Mouse (Mus musculus) CD8-positive naive resting alpha-beta T cell, adult 2 months (primary cell): ENCODE measurements around the gene Rph3al.

Experiments used
- DNase-seq, 2 experiments: peaks; one replicate each; pipeline ENCODE4 v3.0.0; 2022; ENCODE audit warnings: low read depth in 2 of 2, low spot score in 2 of 2

Rph3al gene

GRCm38 (mm10) chr11:75938379-75938906 is at the start of gene Rph3al:
Gene Rph3al (minus strand): TSS chr11:75938429.
- no peak for DNase-seq

GRCm38 (mm10) chr11:75985948-75986347 is 47.7 kb upstream of the Rph3al start:
- DNase-seq: no peak

DNA sequence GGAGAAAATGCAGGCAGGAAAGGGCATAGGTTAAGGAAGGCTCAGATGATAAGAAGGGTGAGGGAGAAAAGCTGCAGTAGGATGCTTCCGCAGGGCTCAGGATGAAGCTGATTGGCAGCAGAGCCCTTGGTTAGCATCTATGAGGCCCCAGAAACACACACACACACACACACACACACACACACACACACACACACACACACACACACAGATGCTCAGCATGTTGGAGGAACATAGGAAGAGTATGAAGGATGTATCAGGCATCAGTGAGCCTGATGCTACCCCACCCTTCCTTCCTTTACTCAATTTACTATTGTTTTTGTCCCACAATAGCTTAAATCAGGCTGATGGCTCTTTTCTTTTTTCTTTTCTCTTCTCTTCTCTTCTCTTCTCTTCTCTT is 46.4 kb upstream of the Rph3al start:
- DNase-seq: no peak

DNA sequence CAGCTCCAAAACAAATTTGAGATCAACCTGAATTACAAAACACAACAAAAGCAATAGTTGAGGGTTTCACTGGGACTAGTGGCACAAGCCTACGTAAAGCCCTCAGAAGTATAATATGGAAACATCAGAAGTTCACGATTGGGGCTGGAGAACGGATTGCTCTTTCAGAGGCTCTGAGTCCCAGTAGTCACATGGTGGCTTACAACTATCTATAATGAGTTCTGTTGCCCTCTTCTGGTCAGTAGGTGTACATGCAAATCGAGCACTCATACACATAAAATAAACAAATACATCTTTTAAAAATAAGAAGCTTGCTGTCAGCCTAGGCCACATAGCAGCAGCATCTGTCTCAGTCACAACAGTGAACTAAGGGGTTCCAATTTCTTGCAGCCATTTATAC is 45.0 kb upstream of the Rph3al start:
- DNase-seq: no peak

DNA sequence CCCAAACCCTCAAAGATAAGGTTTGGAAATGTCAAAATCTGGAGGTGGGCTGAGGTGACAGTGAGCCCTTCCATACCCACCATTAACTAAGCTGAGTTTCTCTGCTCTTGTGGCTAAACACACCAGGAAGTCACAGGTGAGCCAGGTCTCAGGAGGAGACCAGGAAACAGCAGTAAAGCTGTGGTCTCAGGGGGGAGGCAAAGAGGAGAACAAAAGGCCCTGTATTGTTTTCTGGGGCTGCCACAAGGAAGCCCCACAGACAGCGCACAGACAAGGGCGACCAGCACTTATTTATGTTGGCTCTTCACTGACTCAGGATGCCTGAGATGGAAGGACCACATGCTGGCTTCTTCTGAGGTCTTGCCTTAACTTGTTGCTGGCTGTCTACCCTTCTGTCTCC is 42.2 kb upstream of the Rph3al start:
- peak; percentile 24 to 40 for DNase-seq

- DNase-seq: peak; percentile 38 to 43
Observed at GRCm38 (mm10) chr11:75978051-75978450, 39.8 kb upstream of the Rph3al start.

DNA sequence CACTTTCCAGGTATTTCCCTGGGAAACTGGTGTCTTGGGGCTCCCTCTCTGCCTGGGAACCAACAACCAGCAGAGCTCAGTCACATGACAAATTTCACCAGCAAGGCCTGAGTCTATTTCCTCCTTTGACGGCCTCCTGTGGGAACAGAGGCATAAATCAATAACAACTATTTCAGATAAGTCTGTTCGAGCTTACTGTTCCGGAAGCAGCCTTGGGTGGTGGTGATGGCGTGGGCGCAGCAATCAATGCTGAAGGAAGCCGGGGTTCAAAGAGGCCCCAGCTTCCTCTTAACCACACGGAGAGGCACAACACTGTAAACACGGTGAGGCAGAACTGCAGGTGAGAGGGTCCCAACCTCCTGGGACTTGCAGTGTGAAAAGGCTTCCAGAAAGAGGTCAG is 38.5 kb upstream of the Rph3al start:
- peak; percentile 79 to 86 for DNase-seq

GRCm38 (mm10) chr11:75973988-75974387 is 35.8 kb upstream of the Rph3al start:
- DNase-seq: no peak

DNA sequence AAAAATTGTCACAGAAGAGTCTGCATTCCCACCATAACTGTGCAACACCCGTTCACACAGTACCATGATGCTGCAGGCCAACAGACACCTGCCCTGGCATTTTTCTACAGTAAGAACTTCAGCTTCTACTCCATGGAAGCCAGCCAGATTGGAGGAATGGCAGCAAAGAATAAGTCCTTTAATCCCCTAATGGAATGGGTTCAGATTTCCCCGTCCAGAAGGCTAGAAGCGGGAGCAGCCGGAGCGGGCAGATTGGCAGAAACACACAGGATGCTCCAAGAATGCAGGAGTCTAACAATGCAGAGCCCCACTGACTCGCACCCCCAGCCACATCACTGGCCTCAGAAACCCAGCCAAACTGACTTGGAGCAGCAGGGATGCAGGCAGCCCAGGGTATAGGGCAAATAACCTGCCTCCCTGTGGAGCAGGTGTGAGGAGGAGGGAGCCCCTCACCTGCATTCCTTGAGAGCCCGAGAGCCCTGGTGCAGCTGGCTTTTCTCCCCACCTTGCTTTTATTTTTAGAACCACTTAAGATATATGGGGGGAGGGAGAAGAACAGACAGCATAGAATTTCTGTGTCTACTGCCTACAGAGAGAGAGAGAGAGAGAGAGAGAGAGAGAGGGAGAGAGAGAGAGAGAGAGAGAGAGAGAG is 34.8 kb upstream of the Rph3al start:
- DNase-seq: no peak

- no peak for DNase-seq
Observed at GRCm38 (mm10) chr11:75972188-75972587, 34.0 kb upstream of the Rph3al start.

- no peak for DNase-seq
Observed at GRCm38 (mm10) chr11:75970629-75971028, 32.4 kb upstream of the Rph3al start.

GRCm38 (mm10) chr11:75968761-75969160 is 30.5 kb upstream of the Rph3al start:
- DNase-seq: no peak

- peak; percentile 80 to 82 for DNase-seq
Observed at GRCm38 (mm10) chr11:75966401-75967372, 28.5 kb upstream of the Rph3al start.

GRCm38 (mm10) chr11:75965674-75966400 is 27.6 kb upstream of the Rph3al start:
- DNase-seq: no peak

DNA sequence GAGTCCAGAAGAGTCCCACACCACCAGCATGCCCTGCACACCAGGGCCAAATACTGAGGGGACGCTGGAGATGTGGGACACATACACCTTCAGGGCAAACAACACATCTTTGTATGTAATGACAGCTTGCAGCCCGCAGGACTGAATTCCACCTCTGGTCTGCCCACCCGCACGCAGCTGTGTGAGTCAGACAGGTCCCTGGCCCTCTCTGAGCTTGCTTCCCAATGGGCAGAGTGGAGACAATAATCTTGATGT is 26.2 kb upstream of the Rph3al start:
- no peak for DNase-seq

- DNase-seq: no peak
Observed at GRCm38 (mm10) chr11:75963730-75964475, 25.7 kb upstream of the Rph3al start.

DNA sequence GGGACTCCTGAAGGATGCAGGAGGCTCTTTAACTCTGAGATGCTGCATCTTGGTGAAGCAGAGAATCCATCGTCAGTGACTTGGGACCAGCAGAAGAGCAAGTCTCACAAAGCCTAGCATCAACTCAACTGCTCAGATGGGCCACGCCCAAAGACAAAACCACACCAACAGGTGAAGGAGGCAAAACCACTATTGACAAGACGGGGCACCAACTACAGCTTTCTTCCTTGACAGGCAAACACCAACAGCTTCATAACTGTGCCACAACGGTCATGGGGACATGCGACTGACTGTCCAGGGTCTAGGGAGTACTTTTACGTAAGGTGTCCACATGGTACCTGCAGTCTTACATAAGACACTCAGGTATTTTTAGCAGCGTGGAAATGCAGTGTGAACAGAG is 23.6 kb upstream of the Rph3al start:
- peak; percentile 54 to 59 for DNase-seq

GRCm38 (mm10) chr11:75957124-75957832 is 19.0 kb upstream of the Rph3al start:
- no peak for DNase-seq

DNA sequence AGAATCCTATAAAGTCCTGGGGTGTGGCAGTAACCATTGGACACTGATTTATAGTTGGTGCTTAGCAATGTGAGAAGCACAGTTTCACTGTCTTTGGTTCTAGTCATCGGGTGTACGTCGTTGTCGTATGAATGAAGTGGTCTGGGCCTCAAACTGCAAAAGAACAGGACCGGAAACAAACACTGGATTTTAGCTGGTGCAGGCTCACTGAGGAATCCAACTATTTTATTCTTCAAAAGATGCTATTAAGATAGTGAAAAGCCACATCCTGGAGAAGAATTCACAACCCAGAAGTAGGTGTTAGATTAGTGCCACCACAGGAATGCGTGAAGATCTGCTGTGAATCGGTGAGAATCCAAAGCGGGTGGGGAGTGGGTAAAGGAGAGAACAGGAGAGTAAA is 18.4 kb upstream of the Rph3al start:
- DNase-seq: no peak

DNA sequence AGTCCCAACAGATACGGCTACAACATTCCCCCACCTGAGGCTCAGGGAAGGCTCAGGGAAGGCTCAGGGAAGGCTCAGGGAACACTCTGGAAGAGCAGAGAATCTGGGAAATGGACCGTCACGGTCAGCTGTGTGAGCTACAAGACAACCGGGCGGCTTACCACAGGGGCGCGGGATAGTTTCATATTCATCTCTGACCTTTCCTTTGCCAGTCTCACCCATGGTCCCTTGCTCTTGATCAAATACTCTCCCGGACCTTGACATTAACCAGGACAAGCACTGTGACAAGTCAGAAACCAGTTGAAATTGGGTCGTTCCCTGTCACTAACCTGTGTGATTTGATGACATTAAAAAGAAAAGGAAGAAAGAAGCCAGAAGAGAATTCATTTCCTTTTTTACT is 16.7 kb upstream of the Rph3al start:
- no peak for DNase-seq
